Mouse (Mus musculus): ENCODE measurements around the gene Rb1.

Rb1 gene

GRCm38 (mm10) chr14:73262210-73262609, 63.4 kb downstream of the Rb1 start:
- DNase-seq (ENCODE audit: low spot score in 2 of 2), result no peak

- DNase-seq (ENCODE audit: low spot score in 2 of 2), result no peak
Observed at GRCm38 (mm10) chr14:73258181-73258580, 67.4 kb downstream of the Rb1 start.

- DNase-seq (ENCODE audit: low spot score in 2 of 2), result no peak
Observed at GRCm38 (mm10) chr14:73257348-73257747, 68.3 kb downstream of the Rb1 start.

GRCm38 (mm10) chr14:73255426-73255970, 70.1 kb downstream of the Rb1 start:
- DNase-seq (ENCODE audit: low spot score in 2 of 2), result no peak

GRCm38 (mm10) chr14:73254412-73254811, 71.2 kb downstream of the Rb1 start:
- DNase-seq (ENCODE audit: low spot score in 2 of 2), result no peak

- no peak for DNase-seq (ENCODE audit: low spot score in 2 of 2)
Observed at GRCm38 (mm10) chr14:73253453-73254251, 72.0 kb downstream of the Rb1 start.

- no peak for DNase-seq (ENCODE audit: low spot score in 2 of 2)
Observed at GRCm38 (mm10) chr14:73252276-73252675, 73.3 kb downstream of the Rb1 start.

GRCm38 (mm10) chr14:73250056-73250455, 75.6 kb downstream of the Rb1 start:
- DNase-seq (ENCODE audit: low spot score in 2 of 2), result no peak

- no peak for DNase-seq (ENCODE audit: low spot score in 2 of 2)
Observed at GRCm38 (mm10) chr14:73244061-73244597, 81.5 kb downstream of the Rb1 start.

- no peak for DNase-seq (ENCODE audit: low spot score in 2 of 2)
Observed at GRCm38 (mm10) chr14:73239857-73240256, 85.8 kb downstream of the Rb1 start.

- DNase-seq (ENCODE audit: low spot score in 2 of 2), result no peak
Observed at GRCm38 (mm10) chr14:73239291-73239690, 86.3 kb downstream of the Rb1 start.

GRCm38 (mm10) chr14:73238498-73239250, 86.9 kb downstream of the Rb1 start:
- DNase-seq (ENCODE audit: low spot score in 2 of 2), result no peak

GRCm38 (mm10) chr14:73237848-73238321, 87.7 kb downstream of the Rb1 start, which contains the start of gene Lpar6:
Gene Lpar6 (plus strand): TSS chr14:73237895.
- DNase-seq (ENCODE audit: low spot score in 2 of 2), result no peak

- DNase-seq (ENCODE audit: low spot score in 2 of 2), result no peak
Observed at GRCm38 (mm10) chr14:73234468-73235031, 91.1 kb downstream of the Rb1 start.

- DNase-seq (ENCODE audit: low spot score in 2 of 2), result no peak
Observed at GRCm38 (mm10) chr14:73231286-73231982, 94.2 kb downstream of the Rb1 start.

- DNase-seq (ENCODE audit: low spot score in 2 of 2), result no peak
Observed at GRCm38 (mm10) chr14:73226849-73227248, 98.8 kb downstream of the Rb1 start.

- DNase-seq (ENCODE audit: low spot score in 2 of 2), result no peak
Observed at GRCm38 (mm10) chr14:73226346-73226745, 99.3 kb downstream of the Rb1 start.

GRCm38 (mm10) chr14:73222316-73222970, 103.2 kb downstream of the Rb1 start:
- no peak for DNase-seq (ENCODE audit: low spot score in 2 of 2)

- no peak for DNase-seq (ENCODE audit: low spot score in 2 of 2)
Observed at GRCm38 (mm10) chr14:73217062-73217461, 108.6 kb downstream of the Rb1 start.

- no peak for DNase-seq (ENCODE audit: low spot score in 2 of 2)
Observed at GRCm38 (mm10) chr14:73211477-73211876, 114.1 kb downstream of the Rb1 start.

GRCm38 (mm10) chr14:73210196-73210595, 115.4 kb downstream of the Rb1 start:
- no peak for DNase-seq (ENCODE audit: low spot score in 2 of 2)

Data from frontal cortex, postnatal 14 days (tissue).